Comparison of ENCODE assay signal across 27 mouse cellular contexts in genomic region chr2:90576411-90576810, GRCm38 (mm10). TPM values are rescaled to one million over a fixed set of nuclear protein-coding genes. Genes with fewer than 3 reads are reported as not detected.
DNase-seq lines count a peak whose midpoint lies in the region; ATAC-seq and TF ChIP-seq lines count a peak whose summit lies in the region.
"Had no signal": no experiment of that assay in that cellular context is flagged by ENCODE, and none has a peak within 500 bp of the region (broad histone marks: within the 10 kb centered on the region; RNA-seq: fewer than 3 reads in every experiment).

No protein-coding gene starts in this region.

- peak; percentile 8 for DNase-seq in forebrain, embryonic 10.5 days (ENCODE audit: extremely low spot score, low spot score)
- no peak for DNase-seq in layer of hippocampus, adult 2 months (ENCODE audit: low spot score in 2 of 2)
- no peak for DNase-seq in layer of hippocampus, adult 11-12 months (ENCODE audit: low spot score)
- peak; percentile 70 for DNase-seq in midbrain, embryonic 11.5 days (ENCODE audit: low spot score, missing footprints)
- no peak for DNase-seq in midbrain, postnatal 0 days (ENCODE audit: low spot score)
- DNase-seq in liver, postnatal 0 days, result peak; percentile 9
- no peak for DNase-seq in kidney, postnatal 4 days
- DNase-seq: adrenal gland, postnatal 14 days; cerebellum, adult 2 months; cerebellum, postnatal 25 days; heart, postnatal 10 days; left cerebral cortex, postnatal 4 days; lung, postnatal 36 days; right cerebral cortex, postnatal 25 days; thymus, adult 18-20 months; thymus, postnatal 25 days had no signal

- H3K27ac ChIP-seq in forebrain, embryonic 10.5 days, result no peak overlapping the region
- H3K27ac ChIP-seq in forebrain, embryonic 13.5 days, result no peak overlapping the region
- H3K27ac ChIP-seq in layer of hippocampus, adult 2 months, result 0 out of 2 replicates have a peak overlapping the region, but pooled peaks have one; percentile 28
- no peak overlapping the region for H3K27ac ChIP-seq in midbrain, embryonic 11.5 days (ENCODE audit: low read depth, low read length)
- H3K27ac ChIP-seq in midbrain, postnatal 0 days (ENCODE audit: low read depth, low read length), result no peak overlapping the region
- H3K27ac ChIP-seq in liver, postnatal 0 days (ENCODE audit: low read depth), result peak overlapping the region; percentile 57
- H3K27ac ChIP-seq: embryonic facial prominence, embryonic 10.5 days; embryonic facial prominence, embryonic 15.5 days; heart, embryonic 13.5 days; hindbrain, embryonic 10.5 days; hindbrain, embryonic 15.5 days; limb, embryonic 15.5 days; lung, embryonic 15.5 days; midbrain, embryonic 15.5 days had no signal

- no peak for TF ChIP-seq EP300 in liver, postnatal 0 days (IDR thresholded peaks at IDR 0.05; ENCODE audit: low read depth)

- H3K36me3 ChIP-seq in forebrain, embryonic 10.5 days (replicated peaks), result no peaks in the 10 kb centered on the region
- H3K36me3 ChIP-seq in forebrain, embryonic 13.5 days (ENCODE audit: poor library complexity, severe bottlenecking), result no peaks in the 10 kb centered on the region
- no peaks in the 10 kb centered on the region for H3K36me3 ChIP-seq in midbrain, embryonic 11.5 days (ENCODE audit: control insufficient read depth, insufficient read depth, low read length)
- H3K36me3 ChIP-seq in midbrain, postnatal 0 days (ENCODE audit: insufficient read depth, low read length), result no peaks in the 10 kb centered on the region
- H3K36me3 ChIP-seq in liver, postnatal 0 days (replicated peaks; ENCODE audit: insufficient read depth, low read length), result no peaks in the 10 kb centered on the region
- H3K36me3 ChIP-seq: embryonic facial prominence, embryonic 10.5 days; embryonic facial prominence, embryonic 15.5 days; heart, embryonic 13.5 days; hindbrain, embryonic 10.5 days; hindbrain, embryonic 15.5 days; limb, embryonic 15.5 days; lung, embryonic 15.5 days; midbrain, embryonic 15.5 days had no signal

- H3K27me3 ChIP-seq in forebrain, embryonic 10.5 days (ENCODE audit: poor library complexity, severe bottlenecking), result peaks cover 17% of the 10 kb centered on the region
- no peaks in the 10 kb centered on the region for H3K27me3 ChIP-seq in forebrain, embryonic 13.5 days
- H3K27me3 ChIP-seq in midbrain, embryonic 11.5 days (ENCODE audit: control insufficient read depth, insufficient read depth, low read length), result no peaks in the 10 kb centered on the region
- H3K27me3 ChIP-seq in midbrain, postnatal 0 days (ENCODE audit: insufficient read depth, low read length), result no peaks in the 10 kb centered on the region
- H3K27me3 ChIP-seq in liver, postnatal 0 days (ENCODE audit: insufficient read depth, low read length), result no peaks in the 10 kb centered on the region
- H3K27me3 ChIP-seq: embryonic facial prominence, embryonic 15.5 days; hindbrain, embryonic 15.5 days; lung, embryonic 15.5 days; midbrain, embryonic 15.5 days; Patski had no signal

- whole genome bisulfite sequencing in forebrain, embryonic 10.5 days, result 89% methylated on average over 6 of the region's 6 CpGs
- 88% methylated on average over 6 of the region's 6 CpGs for WGBS in forebrain, embryonic 13.5 days
- WGBS in midbrain, embryonic 11.5 days, result 87% methylated on average over 6 of the region's 6 CpGs
- 89% methylated on average over 6 of the region's 6 CpGs for WGBS in midbrain, postnatal 0 days
- 83% methylated on average over 6 of the region's 6 CpGs for WGBS in liver, postnatal 0 days (ENCODE audit: insufficient replicate concordance)

- H3K9me3 ChIP-seq in forebrain, embryonic 10.5 days, result no peaks in the 10 kb centered on the region
- no peaks in the 10 kb centered on the region for H3K9me3 ChIP-seq in forebrain, embryonic 13.5 days (replicated peaks)
- no peaks in the 10 kb centered on the region for H3K9me3 ChIP-seq in midbrain, embryonic 11.5 days (ENCODE audit: control insufficient read depth, low read length)
- H3K9me3 ChIP-seq in midbrain, postnatal 0 days (ENCODE audit: low read length), result no peaks in the 10 kb centered on the region
- no peaks in the 10 kb centered on the region for H3K9me3 ChIP-seq in liver, postnatal 0 days (ENCODE audit: low read length)
- H3K9me3 ChIP-seq: embryonic facial prominence, embryonic 10.5 days; embryonic facial prominence, embryonic 15.5 days; heart, embryonic 13.5 days; hindbrain, embryonic 10.5 days; hindbrain, embryonic 15.5 days; limb, embryonic 15.5 days; lung, embryonic 15.5 days; midbrain, embryonic 15.5 days had no signal

- peaks cover 40% of the 10 kb centered on the region for H3K4me1 ChIP-seq in forebrain, embryonic 10.5 days
- peaks cover 16% of the 10 kb centered on the region for H3K4me1 ChIP-seq in forebrain, embryonic 13.5 days
- peaks cover 7% of the 10 kb centered on the region for H3K4me1 ChIP-seq in midbrain, embryonic 11.5 days (ENCODE audit: control insufficient read depth, insufficient read depth, low read length)
- peaks cover 8% of the 10 kb centered on the region; the same call in 1 of the 2 replicates for H3K4me1 ChIP-seq in midbrain, postnatal 0 days (ENCODE audit: insufficient read depth, low read length)
- H3K4me1 ChIP-seq in liver, postnatal 0 days (ENCODE audit: insufficient read depth), result peaks cover 43% of the 10 kb centered on the region

- H3K4me2 ChIP-seq in forebrain, embryonic 13.5 days, result no peak overlapping the region
- H3K4me2 ChIP-seq in midbrain, embryonic 11.5 days, result no peak overlapping the region
- no peak overlapping the region for H3K4me2 ChIP-seq in midbrain, postnatal 0 days (ENCODE audit: low read depth, low read length, poor library complexity, severe bottlenecking)
- H3K4me2 ChIP-seq in liver, postnatal 0 days (ENCODE audit: low read depth, low read length), result peak overlapping the region; percentile 6
- H3K4me2 ChIP-seq: embryonic facial prominence, embryonic 15.5 days; heart, embryonic 13.5 days; hindbrain, embryonic 15.5 days; limb, embryonic 15.5 days; lung, embryonic 15.5 days; midbrain, embryonic 15.5 days had no signal

- no peak for TF ChIP-seq CTCF in layer of hippocampus, adult 2 months (conservative IDR thresholded peaks at IDR 0.05)
- no peak for TF ChIP-seq CTCF in midbrain, postnatal 0 days (IDR thresholded peaks at IDR 0.05)
- no peak for TF ChIP-seq CTCF in liver, postnatal 0 days (IDR thresholded peaks at IDR 0.05; ENCODE audit: low read depth)

- ATAC-seq in forebrain, embryonic 13.5 days, result no peak
- ATAC-seq in midbrain, embryonic 11.5 days (ENCODE audit: low FRiP score), result no peak
- no peak for ATAC-seq in midbrain, postnatal 0 days (ENCODE audit: low FRiP score)
- ATAC-seq in liver, postnatal 0 days, result no peak
- ATAC-seq: forebrain, embryonic 14.5 days; midbrain, embryonic 15.5 days; Patski had no signal

- H3K4me3 ChIP-seq in forebrain, embryonic 10.5 days, result no peak overlapping the region
- H3K4me3 ChIP-seq in forebrain, embryonic 13.5 days, result no peak overlapping the region
- H3K4me3 ChIP-seq in layer of hippocampus, adult 2 months, result no peak overlapping the region
- H3K4me3 ChIP-seq in midbrain, embryonic 11.5 days (ENCODE audit: low read depth, low read length), result no peak overlapping the region
- H3K4me3 ChIP-seq in midbrain, postnatal 0 days (ENCODE audit: low read depth, low read length), result no peak overlapping the region
- H3K4me3 ChIP-seq in liver, postnatal 0 days (ENCODE audit: low read depth, low read length), result no peak overlapping the region
- H3K4me3 ChIP-seq: embryonic facial prominence, embryonic 10.5 days; embryonic facial prominence, embryonic 15.5 days; heart, embryonic 13.5 days; hindbrain, embryonic 10.5 days; hindbrain, embryonic 15.5 days; limb, embryonic 15.5 days; lung, embryonic 15.5 days; midbrain, embryonic 15.5 days had no signal

- H3K9ac ChIP-seq in forebrain, embryonic 13.5 days, result no peak overlapping the region
- no peak overlapping the region for H3K9ac ChIP-seq in midbrain, embryonic 11.5 days (ENCODE audit: low read length)
- H3K9ac ChIP-seq in midbrain, postnatal 0 days (replicated peaks; ENCODE audit: low read length, poor library complexity, severe bottlenecking), result no peak overlapping the region
- H3K9ac ChIP-seq in liver, postnatal 0 days (replicated peaks), result no peak overlapping the region
- H3K9ac ChIP-seq: embryonic facial prominence, embryonic 15.5 days; heart, embryonic 13.5 days; hindbrain, embryonic 15.5 days; limb, embryonic 15.5 days; lung, embryonic 15.5 days; midbrain, embryonic 15.5 days had no signal

RNA-seq across cellular contexts. Expression of gene Ptprj, which starts 4.0 kb away (rescaled TPM):
- polyA plus RNA-seq in forebrain, embryonic 10.5 days (2016; fragmentation: Nextera tagmentation; extraction: Ambion mirVana), result 1.9 and 2.1 TPM in 2 replicates
- 2.1 and 2.2 TPM in 2 replicates for polyA plus RNA-seq in forebrain, embryonic 13.5 days (2015; fragmentation: Nextera tagmentation; extraction: Ambion mirVana)
- 100 to 1,000 TPM; 128 to 130 TPM for total RNA-seq in layer of hippocampus, adult 2 months (2021)
- 2.9 and 3.1 TPM in 2 replicates for polyA plus RNA-seq in midbrain, embryonic 11.5 days (2014; fragmentation: Nextera tagmentation; extraction: Ambion mirVana)
- 36.6 and 39.7 TPM in 2 replicates for total RNA-seq in midbrain, postnatal 0 days (2014; rRNA removed)
- 3.7 and 4.3 TPM in 2 replicates for polyA plus RNA-seq in midbrain, postnatal 0 days (2015; fragmentation: Nextera tagmentation; extraction: Ambion mirVana)
- 2.7 and 2.8 TPM in 2 replicates for polyA plus RNA-seq in liver, postnatal 0 days (2015; fragmentation: Nextera tagmentation; extraction: Ambion mirVana)

Comparison
In these comparisons a context has a peak if more than half of its experiments do, and no peak if none do; other contexts are left out.
1. DNase-seq: peak in forebrain, embryonic 10.5 days (single experiment), midbrain, embryonic 11.5 days (single experiment) and liver, postnatal 0 days (single experiment); none in layer of hippocampus, adult 2 months (0 of 2), layer of hippocampus, adult 11-12 months (single experiment), midbrain, postnatal 0 days (single experiment) and kidney, postnatal 4 days (0 of 2).
2. H3K27ac ChIP-seq: peak in layer of hippocampus, adult 2 months (single experiment) and liver, postnatal 0 days (single experiment); none in forebrain, embryonic 10.5 days (single experiment), forebrain, embryonic 13.5 days (single experiment), midbrain, embryonic 11.5 days (single experiment) and midbrain, postnatal 0 days (single experiment).